Mouse (Mus musculus) lung, embryonic 14.5 days (tissue): Measurements from ENCODE around the gene Tanc2. TPM values are rescaled to one million over a fixed set of nuclear protein-coding genes. Genes with fewer than 3 reads are reported as not detected.
A peak's percentile ranks its signal among the peaks of the same experiment; 100 is the strongest.

Source experiments
- ATAC-seq: fragments of 200-750 bp; cut with Nextera tagmentation; 2 replicates; pipeline ENCODE4 v1.8.0; 2017; ENCODE audit warnings: mild to moderate bottlenecking, moderate TSS enrichment, moderate library complexity; ENCODE audit not compliant: insufficient read depth
- DNase-seq: peaks from one replicate; pipeline ENCODE4 v3.0.0-alpha.2; 2015
- H3K27ac ChIP-seq: fragments of 300-500 bp; sonication (generic); 2 replicates; pipeline ENCODE4 v1.5.1; 2014; ENCODE audit warnings: low read depth, mild to moderate bottlenecking, moderate library complexity
- H3K27me3 ChIP-seq: fragments of 300-500 bp; sonication (generic); 2 replicates; pipeline ENCODE4 v1.6.1; 2014; ENCODE audit warnings: low read length, control low read depth; ENCODE audit not compliant: insufficient read depth
- H3K36me3 ChIP-seq: fragments of 300-500 bp; sonication (generic); 2 replicates; pipeline ENCODE4 v1.6.1; 2014; ENCODE audit warnings: control low read depth; ENCODE audit not compliant: insufficient read depth
- H3K4me1 ChIP-seq: fragments of 300-500 bp; sonication (generic); 2 replicates; pipeline ENCODE4 v1.6.1; 2014; ENCODE audit warnings: antibody characterized with exemption, control low read depth; ENCODE audit not compliant: insufficient read depth
- H3K4me2 ChIP-seq: fragments of 300-500 bp; sonication (generic); 2 replicates; pipeline ENCODE4 v1.6.1; 2014; ENCODE audit warnings: mild to moderate bottlenecking
- H3K4me3 ChIP-seq: fragments of 300-500 bp; sonication (generic); 2 replicates; pipeline ENCODE4 v1.5.1; 2014; ENCODE audit warnings: low read depth, low read length
- H3K9ac ChIP-seq: fragments of 300-500 bp; sonication (generic); 2 replicates; pipeline ENCODE4 v1.6.1; 2014
- H3K9me3 ChIP-seq: fragments of 300-500 bp; sonication (generic); 2 replicates; pipeline ENCODE4 v1.6.1; 2016; ENCODE audit warnings: low read depth, low read length, control low read depth
- CTCF ChIP-seq: IDR thresholded peaks from 2 replicates; pipeline ENCODE4 v1.5.1; 2016; ENCODE audit warnings: antibody characterized with exemption, low read depth
- WGBS: fragments of 180-500 bp; shearing (Covaris S2); extraction: QIAGEN DNeasy Blood & Tissue Kit; methylation state at CpG from one replicate; pipeline ENCODE4 v1.1.7; 2014; 5-methylcytosine and 5-hydroxymethylcytosine counted together
- polyA plus RNA-seq: library from polyadenylated mRNA; unstranded; fragments of >200 nt; fragmentation: Nextera tagmentation; extraction: Ambion mirVana; gene quantifications from 2 replicates; pipeline ENCODE4 v1.2.1, GENCODE M21; 2014

The Tanc2 gene
- polyA plus RNA-seq, 1 experiment from 2014 or later = 17.1 TPM

DNA sequence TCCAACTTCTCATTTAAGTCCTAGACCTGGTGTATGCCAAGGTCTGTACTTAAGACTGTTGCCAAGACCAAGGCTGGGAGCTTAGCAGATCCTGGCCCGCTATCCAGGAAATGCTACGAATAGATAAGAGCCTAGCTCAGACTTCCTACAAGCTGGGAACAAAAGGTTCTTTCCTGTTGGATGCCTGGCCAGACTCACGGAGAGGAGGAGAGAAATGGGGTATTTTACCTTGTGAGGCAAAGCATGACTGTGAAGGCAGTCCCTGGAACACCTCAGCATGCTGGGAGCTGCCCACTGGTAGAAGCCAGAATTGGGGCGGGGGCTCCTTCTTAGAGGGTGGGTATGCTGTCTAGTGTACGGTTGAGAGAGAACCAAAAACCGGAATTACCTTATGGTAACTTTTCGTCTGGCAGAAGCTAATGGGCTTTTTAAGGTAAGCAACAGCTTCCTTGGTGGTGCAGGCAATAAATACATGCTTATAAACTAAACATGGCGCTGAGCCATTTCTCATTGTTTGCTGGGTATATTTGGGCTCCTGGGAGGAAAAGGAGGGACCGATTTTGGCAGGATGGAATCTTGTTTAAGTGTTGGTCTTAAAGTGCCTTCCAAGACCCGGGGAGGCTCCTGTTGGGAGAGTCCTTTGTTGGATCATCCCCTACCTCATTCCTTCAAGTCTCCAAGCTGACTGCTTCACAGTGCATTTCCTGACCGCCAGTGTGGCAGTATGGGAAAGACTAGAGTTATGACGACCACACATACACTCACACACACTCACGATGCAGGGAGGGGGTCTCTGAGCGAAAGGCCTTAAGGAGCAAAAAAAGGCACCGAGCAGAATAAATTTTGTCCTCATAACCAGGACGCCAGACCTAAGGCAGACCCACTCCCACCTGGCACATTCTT lies 355.2 kb downstream of the Tanc2 start:
- Histone ChIP-seq H3K27ac (peak overlapping the region; percentile 84), H3K9me3 (no peaks in the 10 kb centered on the region), H3K9ac (no peak overlapping the region), H3K4me2 (peak overlapping the region; percentile 94), H3K4me1 (0 out of 2 replicates have a peak, but pooled peaks cover 8% of the 10 kb centered on the region), H3K36me3 (no peaks in the 10 kb centered on the region), H3K27me3 (peaks cover 12% of the 10 kb centered on the region), H3K4me3 (peak overlapping the region; percentile 59)
- 57% methylated on average over 16 of the region's 16 CpGs for WGBS
- ATAC-seq = no peak
- DNase-seq = peak; percentile 66
- no peak for TF ChIP-seq CTCF

DNA sequence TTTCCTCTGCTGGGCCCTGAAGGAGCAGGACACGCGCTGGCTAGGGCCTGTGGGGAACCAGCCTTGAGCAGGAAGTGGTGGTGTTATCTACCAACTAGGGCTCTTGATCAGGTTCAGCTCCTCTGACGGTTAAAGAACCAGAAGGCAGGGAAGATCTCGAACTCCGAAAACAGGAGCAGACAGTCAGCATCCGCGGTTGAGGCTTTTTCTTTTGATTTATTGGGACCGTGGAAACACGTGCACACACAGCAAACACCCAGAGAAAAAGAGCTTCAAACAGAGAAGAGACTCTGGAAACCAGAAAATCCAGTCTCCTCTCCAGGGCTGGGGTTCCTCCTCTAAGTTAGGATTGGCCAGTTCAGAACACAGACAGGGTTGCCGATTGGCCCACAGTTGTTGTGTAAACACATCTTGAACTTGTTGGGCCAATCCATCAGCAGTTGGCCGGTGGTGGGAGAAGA lies 356.9 kb downstream of the Tanc2 start:
- H3K4me3 ChIP-seq = no peak overlapping the region
- no peaks in the 10 kb centered on the region for H3K36me3 ChIP-seq
- no peak for TF ChIP-seq CTCF
- WGBS = 27% methylated on average over 11 of the region's 11 CpGs
- no peak overlapping the region for H3K4me2 ChIP-seq
- ATAC-seq = peak; percentile 35; the same call in 1 of the 2 replicates
- H3K27ac ChIP-seq = peak overlapping the region; percentile 54; the same call in 1 of the 2 replicates
- H3K9me3 ChIP-seq = no peaks in the 10 kb centered on the region
- H3K9ac ChIP-seq = no peak overlapping the region
- 0 out of 2 replicates have a peak, but pooled peaks cover 8% of the 10 kb centered on the region for H3K4me1 ChIP-seq
- peak; percentile 61 for DNase-seq
- peaks cover 12% of the 10 kb centered on the region for H3K27me3 ChIP-seq

DNA sequence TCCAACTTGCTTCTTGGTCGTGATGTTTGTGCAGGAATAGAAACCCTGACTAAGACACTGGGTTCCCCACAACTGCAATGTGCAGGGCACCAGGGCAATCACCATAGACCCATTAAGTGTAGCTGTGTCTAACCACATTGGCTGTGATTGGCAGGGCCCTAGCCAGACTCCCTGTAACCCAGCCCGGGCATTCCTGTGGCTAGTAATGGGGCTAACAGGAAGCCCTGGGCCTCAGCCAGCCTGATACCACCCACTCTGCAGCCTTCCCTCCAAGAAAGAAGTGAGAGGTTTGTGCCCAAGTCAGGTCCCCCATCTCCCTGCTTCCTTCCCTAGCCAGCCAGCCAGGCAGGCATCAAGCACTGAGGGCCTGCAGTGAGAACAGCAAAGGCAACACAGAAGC lies 358.5 kb downstream of the Tanc2 start:
- ATAC-seq (no peak), DNase-seq (no peak)
- Histone ChIP-seq H3K4me1 (0 out of 2 replicates have a peak, but pooled peaks cover 8% of the 10 kb centered on the region), H3K36me3 (no peaks in the 10 kb centered on the region), H3K27me3 (peaks cover 11% of the 10 kb centered on the region), H3K9ac (no peak overlapping the region), H3K27ac (no peak overlapping the region), H3K9me3 (no peaks in the 10 kb centered on the region), H3K4me3 (no peak overlapping the region), H3K4me2 (no peak overlapping the region)
- no peak for TF ChIP-seq CTCF
- 80% methylated on average over 2 of the region's 2 CpGs for WGBS

DNA sequence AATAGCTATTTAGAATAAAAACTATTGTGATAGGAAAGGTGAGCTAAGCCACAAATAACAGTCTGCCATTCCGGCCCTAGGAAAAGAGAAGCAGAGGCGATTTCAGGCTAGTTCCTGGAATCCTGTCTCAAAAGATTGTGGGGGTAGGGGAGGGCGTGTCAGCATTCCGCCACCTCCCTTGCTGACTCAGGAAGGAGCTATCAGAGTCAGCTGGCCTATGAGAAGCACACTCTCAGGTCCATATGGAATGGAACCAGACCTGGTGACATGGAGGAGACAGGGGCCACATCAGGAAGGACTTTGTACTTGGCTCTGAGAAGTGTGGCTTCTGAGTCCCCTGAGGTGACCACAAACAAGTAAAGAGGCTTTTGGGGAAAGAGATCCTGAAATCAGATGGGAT lies 360.7 kb downstream of the Tanc2 start:
- Histone ChIP-seq H3K36me3 (no peaks in the 10 kb centered on the region), H3K9me3 (no peaks in the 10 kb centered on the region), H3K9ac (no peak overlapping the region), H3K4me1 (0 out of 2 replicates have a peak, but pooled peaks cover 3% of the 10 kb centered on the region), H3K4me2 (no peak overlapping the region), H3K27ac (no peak overlapping the region), H3K27me3 (no peaks in the 10 kb centered on the region), H3K4me3 (no peak overlapping the region)
- DNase-seq (no peak), ATAC-seq (no peak)
- TF ChIP-seq CTCF = no peak
- 63% methylated on average over 4 of the region's 4 CpGs for WGBS

DNA sequence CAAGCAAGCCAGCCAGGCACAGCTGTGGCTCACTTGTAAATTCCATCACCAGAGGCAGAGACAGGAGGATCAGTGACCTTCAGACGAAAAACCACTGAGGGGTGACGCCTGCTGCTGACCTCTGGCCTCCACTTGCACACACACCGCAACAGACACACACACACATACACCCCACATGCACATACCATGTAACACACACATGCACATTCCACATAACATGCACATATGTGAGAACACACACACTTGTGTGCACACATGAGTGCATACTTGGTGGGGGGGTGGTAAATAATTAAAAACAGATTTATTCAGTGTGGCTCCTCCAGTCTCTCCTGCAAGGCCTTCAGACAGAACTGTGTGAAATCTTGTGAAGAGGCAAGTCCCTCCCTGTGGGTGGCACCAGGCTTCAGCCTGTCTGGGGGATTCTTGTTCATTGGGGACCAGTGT lies 361.8 kb downstream of the Tanc2 start:
- no peak overlapping the region for H3K4me3 ChIP-seq
- no peak for DNase-seq
- no peaks in the 10 kb centered on the region for H3K27me3 ChIP-seq
- H3K9me3 ChIP-seq = no peaks in the 10 kb centered on the region
- no peak for TF ChIP-seq CTCF
- no peak overlapping the region for H3K27ac ChIP-seq
- H3K4me1 ChIP-seq = 0 out of 2 replicates have a peak, but pooled peaks cover 3% of the 10 kb centered on the region
- no peaks in the 10 kb centered on the region for H3K36me3 ChIP-seq
- 41% methylated on average over 3 of the region's 3 CpGs for WGBS
- H3K9ac ChIP-seq = no peak overlapping the region
- ATAC-seq = no peak
- H3K4me2 ChIP-seq = no peak overlapping the region

DNA sequence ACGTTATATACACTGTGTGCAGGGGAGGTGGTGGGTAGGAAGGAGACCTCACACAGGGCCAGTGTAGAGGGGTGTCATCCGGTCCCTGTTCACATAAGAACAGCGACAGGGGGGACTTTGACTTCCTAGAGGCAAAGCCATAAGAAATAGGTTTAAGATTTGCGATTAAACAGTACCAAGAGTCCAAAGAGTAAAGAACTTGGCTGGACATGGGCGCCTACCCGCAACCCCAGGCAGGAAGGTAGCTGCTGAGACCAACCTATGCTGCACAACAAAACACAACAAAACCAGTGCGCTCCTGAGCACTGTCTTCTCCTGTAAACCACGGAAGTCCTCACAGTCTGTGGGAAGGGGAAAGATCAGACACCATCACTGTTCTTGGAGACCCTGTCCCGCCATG lies 362.3 kb downstream of the Tanc2 start:
- H3K27ac ChIP-seq = no peak overlapping the region
- H3K36me3 ChIP-seq = no peaks in the 10 kb centered on the region
- DNase-seq (no peak), ATAC-seq (no peak)
- no peak overlapping the region for H3K4me3 ChIP-seq
- 0 out of 2 replicates have a peak, but pooled peaks cover 3% of the 10 kb centered on the region for H3K4me1 ChIP-seq
- no peak for TF ChIP-seq CTCF
- H3K9ac ChIP-seq = no peak overlapping the region
- 82% methylated on average over 9 of the region's 9 CpGs for WGBS
- H3K4me2 ChIP-seq = no peak overlapping the region
- no peaks in the 10 kb centered on the region for H3K9me3 ChIP-seq
- H3K27me3 ChIP-seq = no peaks in the 10 kb centered on the region

DNA sequence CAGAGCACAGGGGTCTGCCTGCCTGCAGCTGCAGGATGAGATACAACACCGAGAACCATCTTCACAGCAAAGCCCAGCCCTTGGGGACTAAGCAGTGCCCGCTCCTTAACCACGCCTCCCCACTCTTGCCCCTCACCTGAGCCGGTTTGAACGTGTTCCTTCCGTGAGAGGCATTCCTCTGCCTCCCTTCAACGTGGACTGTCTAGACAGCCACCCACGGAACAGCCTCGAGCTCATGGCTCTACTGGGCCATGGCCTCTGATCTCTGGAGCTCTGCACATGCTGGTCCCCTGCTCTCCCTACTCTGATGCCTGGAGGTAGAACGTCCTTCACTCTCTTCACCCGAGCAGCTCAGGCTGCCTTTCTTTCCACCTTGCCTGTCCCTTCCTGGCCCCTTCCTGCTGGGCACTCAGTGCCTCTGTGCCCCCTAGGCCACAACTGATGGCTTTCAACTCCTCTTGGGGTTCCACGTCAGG lies 363.2 kb downstream of the Tanc2 start, which contains the start of gene Cyb561:
Gene Cyb561 (minus strand): TSS at position 426 of the 476 bp plus-strand sequence.
- Histone ChIP-seq H3K4me1 (no peaks in the 10 kb centered on the region), H3K27me3 (no peaks in the 10 kb centered on the region), H3K4me2 (no peak within 1 kb of the TSS), H3K36me3 (no peaks in the 10 kb centered on the region), H3K27ac (no peak within 1 kb of the TSS), H3K4me3 (no peak within 1 kb of the TSS), H3K9ac (no peak within 1 kb of the TSS), H3K9me3 (no peaks in the 10 kb centered on the region)
- no peak for TF ChIP-seq CTCF
- ATAC-seq (no peak), DNase-seq (no peak)
- WGBS = 68% methylated on average over 12 of the region's 12 CpGs
